Mouse (Mus musculus): ENCODE results near the gene Ksr1.

DNA sequence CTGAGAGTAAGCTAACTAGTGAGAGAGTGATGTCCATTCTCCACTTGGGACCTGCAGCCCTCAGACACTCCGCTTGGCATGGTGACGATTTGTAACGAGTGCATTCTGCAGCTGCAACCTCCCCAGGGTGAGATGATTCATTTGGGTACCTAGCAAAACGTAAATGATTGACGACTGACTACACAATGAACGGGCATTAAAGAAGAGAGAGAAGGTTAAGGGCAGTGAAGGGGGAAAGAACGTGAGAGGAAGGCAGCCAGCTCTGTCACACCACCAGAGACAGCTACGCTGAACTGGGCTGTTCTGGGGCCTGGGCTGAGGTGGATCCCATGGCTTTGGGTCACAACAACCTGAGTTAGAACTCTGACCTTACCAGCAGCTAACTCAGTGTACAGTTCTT is 81.9 kb downstream of the Ksr1 start:
- TF ChIP-seq CTCF (IDR thresholded peaks at IDR 0.05; ENCODE audit: low read depth) (no peak), EP300 (IDR thresholded peaks at IDR 0.05; ENCODE audit: low read depth) (no peak)

Measured in liver, embryonic 14.5 days (tissue).